Mouse (Mus musculus) frontal cortex, postnatal 14 days (tissue): ENCODE measurements around the gene Olfr6.
"Not testable (repeated sequence)": the region's sequence is repeated elsewhere in the genome, so short reads cannot be mapped to it uniquely, and the experiment has no call there.

Source experiments
- DNase-seq, 2 experiments: peaks; one replicate each; pipeline ENCODE4 v3.0.0; 2022; ENCODE audit warnings: low spot score in 2 of 2

Gene Olfr6

DNA sequence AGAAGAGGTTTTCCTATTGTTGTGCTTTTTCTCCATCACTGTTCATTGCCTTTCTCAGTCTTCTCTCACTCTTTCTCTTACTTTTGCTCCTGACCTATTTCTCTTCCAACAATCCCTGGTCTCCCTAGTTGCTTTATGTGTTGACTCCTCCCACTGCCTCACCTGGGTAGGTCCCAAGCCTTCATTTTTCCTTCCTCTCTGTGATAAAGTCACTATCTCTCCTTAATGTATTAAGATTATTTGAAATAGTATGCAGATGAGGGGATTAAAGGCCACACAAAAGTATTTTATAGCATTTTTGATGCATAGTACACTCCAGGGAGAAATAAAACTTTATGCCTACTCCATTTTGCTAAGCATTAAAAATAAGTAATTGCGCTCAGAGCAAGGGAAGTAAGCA, at the start of gene Olfr6:
Olfr6 (minus strand) TSS at position 101 of the 400 bp plus-strand sequence.
- no peak for DNase-seq

- no peak for DNase-seq
Measured at GRCm38 (mm10) chr7:107005972-107006371, 42.2 kb upstream of the Olfr6 start, which contains the start of gene Olfr2. Gene Olfr2, minus strand, starts transcription at chr7:107006072.

- no peak for DNase-seq
Measured at GRCm38 (mm10) chr7:107004169-107004568, 40.4 kb upstream of the Olfr6 start.

- DNase-seq = no peak
Measured at GRCm38 (mm10) chr7:107000798-107001197, 37.1 kb upstream of the Olfr6 start.

GRCm38 (mm10) chr7:106985236-106985635, 21.5 kb upstream of the Olfr6 start:
- DNase-seq = no peak

DNA sequence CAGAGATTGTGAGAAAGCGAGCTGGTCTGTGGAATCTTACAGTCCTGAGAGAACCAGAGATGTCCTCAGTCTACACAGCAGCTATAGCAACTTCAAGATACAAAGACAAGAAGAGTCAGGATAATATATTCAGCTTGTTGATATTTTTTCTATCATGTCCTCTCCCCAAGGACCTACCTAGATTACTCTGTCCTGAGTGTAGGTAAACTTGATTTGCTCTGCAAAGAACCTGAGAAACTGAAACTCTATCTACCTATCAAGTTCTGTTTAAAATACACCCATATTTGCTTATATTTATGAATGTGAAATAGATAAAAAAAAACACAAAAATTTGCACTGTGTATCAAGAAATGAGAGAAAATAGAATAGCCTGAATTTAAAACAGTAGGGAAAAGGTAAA, 11.6 kb upstream of the Olfr6 start, which contains the start of gene Olfr711:
Olfr711 (minus strand) TSS at position 101 of the 400 bp plus-strand sequence.
- DNase-seq = no peak

DNA sequence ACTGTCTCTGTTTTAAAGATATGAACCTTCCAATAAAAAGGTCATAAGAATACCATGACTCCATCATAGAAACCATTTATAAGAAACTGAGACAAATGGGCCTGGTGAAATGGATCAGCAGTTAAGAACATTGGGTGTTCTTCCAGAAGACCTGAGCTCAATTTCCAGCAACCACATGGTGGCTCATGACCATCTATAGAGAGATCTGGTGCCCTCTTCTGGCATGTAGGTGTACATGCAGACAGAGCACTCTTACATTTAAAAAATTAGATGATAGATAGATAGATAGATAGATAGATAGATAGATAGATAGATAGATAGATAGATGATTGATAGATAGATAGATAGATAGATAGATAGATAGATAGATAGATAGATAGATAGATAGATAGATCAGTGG, 3.8 kb upstream of the Olfr6 start:
- DNase-seq = not testable (repeated sequence)

DNA sequence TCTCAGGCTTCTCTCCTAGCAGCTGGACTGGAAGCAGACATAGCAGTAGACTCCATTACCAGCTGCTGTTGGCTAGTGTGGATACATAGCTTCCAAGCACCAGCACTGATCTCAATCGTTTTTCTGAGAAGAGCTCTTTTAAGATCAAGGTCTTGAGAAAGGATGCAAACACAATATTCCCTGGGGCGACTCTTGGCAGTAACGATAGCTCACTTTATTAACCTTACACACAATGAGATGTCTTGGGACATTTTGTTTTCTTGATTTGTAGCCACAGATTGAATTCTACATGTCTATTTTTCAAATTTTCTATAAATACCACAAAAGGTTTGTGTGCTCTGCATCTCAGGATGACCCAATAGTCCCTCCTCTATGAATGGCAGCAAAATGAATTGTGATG, 15.5 kb downstream of the Olfr6 start, which contains the start of gene Olfr710:
Olfr710 (minus strand) TSS at position 101 of the 400 bp plus-strand sequence.
- no peak for DNase-seq

DNA sequence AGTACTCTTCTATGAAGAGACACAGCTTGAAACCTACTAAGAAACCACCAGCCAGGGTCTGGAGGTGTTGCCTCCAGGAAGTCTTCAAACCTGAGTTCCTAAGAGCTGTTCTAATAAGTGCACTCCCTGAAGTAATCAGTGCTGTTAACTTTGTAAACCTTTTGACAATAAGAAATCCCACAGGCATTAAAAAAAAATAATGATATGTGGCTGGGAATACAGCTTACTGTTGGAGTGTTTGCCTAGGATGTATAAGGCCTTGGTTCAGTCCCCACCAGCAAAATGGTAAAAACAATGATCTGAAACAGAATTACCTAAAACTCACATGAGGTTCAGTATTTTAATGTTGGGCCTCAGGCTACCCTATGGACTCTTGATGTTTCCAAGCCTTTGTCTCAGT, 31.6 kb downstream of the Olfr6 start, which contains the start of gene Olfr709-ps1:
Olfr709-ps1 (minus strand) TSS at position 101 of the 400 bp plus-strand sequence.
- DNase-seq = no peak

DNA sequence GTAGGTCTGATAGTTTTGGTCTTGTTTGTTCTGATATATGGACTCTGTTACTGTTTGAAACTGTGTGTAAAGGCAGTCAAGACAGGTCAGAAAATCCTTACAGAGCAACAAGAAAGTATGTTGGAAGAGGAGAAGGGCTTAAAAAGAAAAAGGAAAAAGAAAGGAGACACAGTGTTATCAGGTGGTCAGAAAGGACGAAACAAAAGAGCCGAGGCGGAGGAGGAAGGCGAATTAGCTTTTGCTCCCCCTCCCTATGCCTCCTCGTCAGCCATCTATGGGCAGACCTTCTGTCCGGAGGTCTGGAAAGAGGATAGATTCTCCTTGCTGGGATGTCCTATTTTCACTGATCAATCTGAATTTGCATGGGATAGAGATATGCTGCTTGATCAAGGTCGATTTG, 42.8 kb downstream of the Olfr6 start:
- DNase-seq = not testable (repeated sequence)

GRCm38 (mm10) chr7:106907676-106908075, 56.1 kb downstream of the Olfr6 start, which contains the start of gene Olfr1532-ps1:
Gene Olfr1532-ps1, plus strand, starts transcription at chr7:106908001.
- DNase-seq = no peak
